Mouse (Mus musculus) natural killer cell, adult 2 months (primary cell): ENCODE results near the gene Castor1.

Experiments
- DNase-seq, 2 experiments: peaks; one replicate each; pipeline ENCODE4 v3.0.0; 2022; ENCODE audit warnings: low spot score in 2 of 2

The Castor1 gene

GRCm38 (mm10) chr11:4261969-4262368 is 43.9 kb downstream of the Castor1 start:
- peak; percentile 37 to 54 for DNase-seq

GRCm38 (mm10) chr11:4262847-4263246 is 44.8 kb downstream of the Castor1 start:
- DNase-seq, result peak in 1 of 2 experiments; percentile 33

- no peak for DNase-seq
Observed at GRCm38 (mm10) chr11:4263296-4263695, 45.3 kb downstream of the Castor1 start.

- DNase-seq, result no peak
Observed at GRCm38 (mm10) chr11:4264066-4264465, 46.0 kb downstream of the Castor1 start.

- no peak for DNase-seq
Observed at GRCm38 (mm10) chr11:4266271-4267201, 48.5 kb downstream of the Castor1 start.

- no peak for DNase-seq
Observed at GRCm38 (mm10) chr11:4267202-4267578, 49.2 kb downstream of the Castor1 start.

- peak; percentile 66 to 75 for DNase-seq
Observed at GRCm38 (mm10) chr11:4268500-4268899, 50.5 kb downstream of the Castor1 start.

- no peak for DNase-seq
Observed at GRCm38 (mm10) chr11:4270744-4271459, 52.9 kb downstream of the Castor1 start.

GRCm38 (mm10) chr11:4271544-4271943 is 53.5 kb downstream of the Castor1 start:
- no peak for DNase-seq
